24 mouse cellular contexts compared by ENCODE assay signal in genomic region chr16:29456851-29457250, GRCm38 (mm10).
"Had no signal": no experiment of that assay in that cellular context is flagged by ENCODE, and none has a peak within 500 bp of the region (broad histone marks: within the 10 kb centered on the region; RNA-seq: fewer than 3 reads in every experiment).

No protein-coding gene starts in this region.

- H3K27me3 ChIP-seq: heart, embryonic 15.5 days; hindbrain, embryonic 13.5 days; hindbrain, embryonic 15.5 days; kidney, embryonic 15.5 days; limb, embryonic 13.5 days; limb, embryonic 15.5 days; liver, embryonic 12.5 days had no signal

- H3K9ac ChIP-seq: heart, embryonic 13.5 days; heart, embryonic 15.5 days; hindbrain, embryonic 13.5 days; hindbrain, embryonic 15.5 days; kidney, embryonic 15.5 days; limb, embryonic 13.5 days; limb, embryonic 15.5 days; liver, embryonic 12.5 days; liver, embryonic 14.5 days had no signal

- H3K27ac ChIP-seq: heart, embryonic 10.5 days; heart, embryonic 13.5 days; heart, embryonic 15.5 days; hindbrain, embryonic 13.5 days; hindbrain, embryonic 15.5 days; hindbrain, postnatal 0 days; kidney, embryonic 15.5 days; kidney, postnatal 0 days; limb, embryonic 13.5 days; limb, embryonic 15.5 days; liver, embryonic 12.5 days; liver, embryonic 14.5 days had no signal

- ATAC-seq: hindbrain, postnatal 0 days; intestine, embryonic 16.5 days; liver, embryonic 12.5 days had no signal

- DNase-seq: gastrocnemius, postnatal 14 days; gastrocnemius, postnatal 36 days; heart, adult 18-20 months; heart, postnatal 14 days; heart, postnatal 36 days; kidney, adult 11 months; kidney, adult 2 months; kidney, adult 9 months; kidney, postnatal 14 days; kidney, postnatal 36 days; left cerebral cortex, postnatal 4 days had no signal

- H3K4me1 ChIP-seq: heart, embryonic 10.5 days; heart, embryonic 13.5 days; heart, embryonic 15.5 days; hindbrain, embryonic 13.5 days; hindbrain, embryonic 15.5 days; kidney, embryonic 15.5 days; limb, embryonic 13.5 days; limb, embryonic 15.5 days; liver, embryonic 12.5 days had no signal

- H3K4me3 ChIP-seq: heart, embryonic 10.5 days; heart, embryonic 13.5 days; heart, embryonic 15.5 days; hindbrain, embryonic 13.5 days; hindbrain, embryonic 15.5 days; kidney, embryonic 15.5 days; limb, embryonic 13.5 days; limb, embryonic 15.5 days; liver, embryonic 12.5 days had no signal

- H3K4me2 ChIP-seq: heart, embryonic 13.5 days; heart, embryonic 15.5 days; hindbrain, embryonic 13.5 days; hindbrain, embryonic 15.5 days; kidney, embryonic 15.5 days; limb, embryonic 13.5 days; limb, embryonic 15.5 days; liver, embryonic 12.5 days had no signal

- H3K36me3 ChIP-seq: heart, embryonic 10.5 days; heart, embryonic 13.5 days; heart, embryonic 15.5 days; hindbrain, embryonic 13.5 days; hindbrain, embryonic 15.5 days; kidney, embryonic 15.5 days; limb, embryonic 13.5 days; limb, embryonic 15.5 days; liver, embryonic 12.5 days had no signal

- H3K9me3 ChIP-seq: heart, embryonic 10.5 days; heart, embryonic 13.5 days; heart, embryonic 15.5 days; hindbrain, embryonic 13.5 days; hindbrain, embryonic 15.5 days; kidney, embryonic 15.5 days; limb, embryonic 13.5 days; limb, embryonic 15.5 days; liver, embryonic 12.5 days had no signal
